Mouse (Mus musculus) liver, embryonic 15.5 days (tissue): Measurements from ENCODE around the gene Usp47. TPM values are rescaled to one million over a fixed set of nuclear protein-coding genes. Genes with fewer than 3 reads are reported as not detected.

Experiments
- ATAC-seq: fragments of 200-750 bp; cut with Nextera tagmentation; 2 replicates; pipeline ENCODE4 v1.8.0; 2017; ENCODE audit warnings: moderate number of reproducible peaks, mild to moderate bottlenecking, moderate library complexity; ENCODE audit not compliant: insufficient read depth
- H3K27ac ChIP-seq: fragments of 300-500 bp; sonication (generic); replicated peaks from 2 replicates; pipeline ENCODE4 v1.5.1; 2015; ENCODE audit warnings: mild to moderate bottlenecking, inconsistent platforms
- H3K27me3 ChIP-seq: fragments of 300-500 bp; sonication (generic); 2 replicates; pipeline ENCODE4 v1.6.1; 2015; ENCODE audit warnings: mild to moderate bottlenecking, inconsistent platforms
- H3K36me3 ChIP-seq: fragments of 300-500 bp; sonication (generic); replicated peaks from 2 replicates; pipeline ENCODE4 v1.6.1; 2015; ENCODE audit warnings: moderate library complexity, mild to moderate bottlenecking, inconsistent platforms
- H3K4me1 ChIP-seq: fragments of 300-500 bp; sonication (generic); replicated peaks from 2 replicates; pipeline ENCODE4 v1.6.1; 2015; ENCODE audit warnings: inconsistent platforms
- H3K4me2 ChIP-seq: fragments of 300-500 bp; sonication (generic); 2 replicates; pipeline ENCODE4 v1.6.1; 2015; ENCODE audit warnings: moderate library complexity, mild to moderate bottlenecking, inconsistent platforms
- H3K4me3 ChIP-seq: fragments of 300-500 bp; sonication (generic); replicated peaks from 2 replicates; pipeline ENCODE4 v1.5.1; 2015; ENCODE audit warnings: mild to moderate bottlenecking, inconsistent platforms
- H3K9ac ChIP-seq: fragments of 300-500 bp; sonication (generic); 2 replicates; pipeline ENCODE4 v1.6.1; 2015; ENCODE audit warnings: moderate library complexity, mild to moderate bottlenecking, inconsistent platforms
- H3K9me3 ChIP-seq: fragments of 300-500 bp; sonication (generic); replicated peaks from 2 replicates; pipeline ENCODE4 v1.6.1; 2016; ENCODE audit warnings: inconsistent platforms
- WGBS: fragments of 180-500 bp; shearing (Covaris S2); methylation state at CpG from one replicate; pipeline ENCODE4 v1.1.7; 2015; ENCODE audit warnings: mixed read lengths; ENCODE audit not compliant: insufficient replicate concordance; 5-methylcytosine and 5-hydroxymethylcytosine counted together
- polyA plus RNA-seq: library from polyadenylated mRNA; unstranded; fragments of >200 nt; fragmentation: Nextera tagmentation; extraction: Ambion mirVana; gene quantifications from 2 replicates; pipeline ENCODE4 v1.2.1, GENCODE M21; 2015

Gene Usp47
- polyA plus RNA-seq, 1 experiment from 2014 or later: 17.5 TPM

DNA sequence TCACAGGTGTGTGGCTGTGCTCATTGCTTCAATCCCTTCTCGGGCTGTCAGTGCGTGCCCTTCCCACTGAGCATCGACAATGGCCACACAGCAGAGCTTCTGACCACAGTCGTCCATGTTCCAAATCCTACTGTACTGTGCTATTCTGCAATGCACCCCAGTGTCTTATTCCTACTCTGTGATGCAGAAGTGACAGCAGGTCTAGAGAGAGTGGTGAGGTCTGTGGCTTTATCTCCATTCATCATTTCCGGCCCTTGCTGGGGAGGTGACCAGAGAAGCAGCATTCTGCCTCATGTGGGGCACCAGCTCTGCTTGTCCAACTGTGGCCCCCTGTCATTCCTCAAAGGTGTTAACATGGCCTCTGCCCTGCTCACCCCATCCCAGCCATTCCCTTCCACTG, 113.2 kb downstream of the Usp47 start:
- no peak for ATAC-seq
- H3K27me3 ChIP-seq: no peaks in the 10 kb centered on the region
- no peak overlapping the region for H3K4me3 ChIP-seq
- H3K9me3 ChIP-seq: no peaks in the 10 kb centered on the region
- H3K4me2 ChIP-seq: no peak overlapping the region
- H3K36me3 ChIP-seq: no peaks in the 10 kb centered on the region
- no peaks in the 10 kb centered on the region for H3K4me1 ChIP-seq
- 60% methylated on average over 5 of the region's 5 CpGs for WGBS
- no peak overlapping the region for H3K9ac ChIP-seq
- H3K27ac ChIP-seq: no peak overlapping the region

DNA sequence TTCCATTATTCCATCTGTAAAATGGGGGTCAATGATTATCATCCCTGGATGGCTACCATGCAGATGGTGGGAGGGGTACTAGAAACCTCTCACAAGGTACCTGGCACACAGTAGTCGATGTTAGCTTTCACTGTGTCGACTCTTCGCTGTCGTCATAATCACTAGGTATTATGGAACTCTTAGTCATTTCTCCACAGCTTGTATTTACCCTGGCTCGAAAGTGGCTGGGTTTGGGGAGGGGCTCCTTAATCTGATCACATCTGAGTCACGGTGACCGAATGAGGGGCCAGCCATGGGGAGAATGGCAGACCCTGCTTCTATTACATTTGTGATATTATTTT, 114.8 kb downstream of the Usp47 start:
- 0 out of 2 replicates have a peak, but pooled peaks cover 2% of the 10 kb centered on the region for H3K4me1 ChIP-seq
- H3K4me3 ChIP-seq: no peak overlapping the region
- 63% methylated on average over 7 of the region's 7 CpGs for WGBS
- no peaks in the 10 kb centered on the region for H3K27me3 ChIP-seq
- H3K9ac ChIP-seq: no peak overlapping the region
- H3K9me3 ChIP-seq: no peaks in the 10 kb centered on the region
- ATAC-seq: no peak
- no peaks in the 10 kb centered on the region for H3K36me3 ChIP-seq
- no peak overlapping the region for H3K27ac ChIP-seq
- H3K4me2 ChIP-seq: no peak overlapping the region

DNA sequence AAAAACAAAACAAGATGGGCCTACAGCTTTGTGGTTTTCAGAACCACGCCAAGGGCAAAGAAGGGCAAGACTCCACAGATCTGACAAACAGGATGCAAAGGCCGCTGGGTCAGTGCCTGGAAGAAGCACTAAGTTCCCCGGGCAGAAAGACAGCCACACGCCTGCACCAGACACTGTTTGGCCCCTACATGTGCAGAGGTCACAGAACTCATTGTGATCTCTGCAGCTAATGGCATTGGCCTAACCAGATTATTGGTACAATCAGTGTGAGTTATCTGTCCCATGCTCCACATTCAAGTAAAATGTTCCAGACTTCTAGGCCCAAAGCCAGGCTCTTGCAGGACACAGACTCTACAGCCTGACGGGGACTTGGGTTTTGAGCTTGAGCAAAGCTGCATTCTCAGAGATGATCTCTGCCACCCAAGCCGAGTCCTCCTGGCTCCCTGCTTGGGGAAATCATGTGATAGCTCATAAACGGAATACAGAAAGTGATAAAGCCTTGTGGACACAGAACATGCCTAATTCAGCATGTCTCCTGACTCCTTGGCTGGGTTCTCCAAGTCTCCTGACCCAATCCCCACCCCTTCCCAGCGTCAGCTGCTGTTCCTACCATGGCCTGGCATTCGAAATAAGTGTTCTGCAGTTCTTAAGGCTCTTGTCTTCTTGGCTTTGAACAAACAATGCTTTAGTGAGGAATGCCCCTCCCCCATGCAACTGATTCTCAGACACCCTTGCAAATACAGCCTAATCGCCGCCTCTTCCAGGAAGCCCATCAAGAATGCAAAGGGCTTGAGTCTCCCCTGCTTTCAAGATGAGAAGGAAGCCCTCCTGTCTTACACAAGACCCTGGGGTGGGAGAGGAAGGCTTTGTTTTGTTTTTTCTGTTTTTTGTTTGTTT, 115.5 kb downstream of the Usp47 start:
- Histone ChIP-seq H3K9ac (no peak overlapping the region), H3K9me3 (no peaks in the 10 kb centered on the region), H3K4me3 (no peak overlapping the region), H3K4me2 (no peak overlapping the region), H3K4me1 (0 out of 2 replicates have a peak, but pooled peaks cover 5% of the 10 kb centered on the region), H3K36me3 (no peaks in the 10 kb centered on the region), H3K27ac (no peak overlapping the region), H3K27me3 (no peaks in the 10 kb centered on the region)
- WGBS: 51% methylated on average over 11 of the region's 11 CpGs
- no peak for ATAC-seq

DNA sequence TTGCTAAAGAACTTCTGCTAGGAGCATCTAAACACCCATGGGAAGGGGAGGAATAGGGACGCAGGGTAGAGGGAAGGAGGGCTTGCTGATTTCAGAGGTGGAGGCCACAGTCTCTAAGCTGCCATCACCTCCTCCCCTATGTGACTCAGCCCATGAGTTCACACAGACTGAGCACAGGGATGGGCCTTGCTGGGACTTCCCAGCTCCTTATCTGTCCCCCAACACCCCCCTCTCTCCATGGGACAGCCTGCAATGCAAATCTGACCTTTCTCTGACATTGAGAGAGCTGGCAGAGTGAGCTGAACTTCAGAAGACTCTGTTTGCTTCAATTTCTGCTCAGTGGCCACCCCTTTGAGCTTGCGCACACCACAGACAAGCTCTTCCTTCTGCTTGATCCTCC, 117.4 kb downstream of the Usp47 start:
- Histone ChIP-seq H3K27me3 (no peaks in the 10 kb centered on the region), H3K4me3 (no peak overlapping the region), H3K36me3 (no peaks in the 10 kb centered on the region), H3K9ac (no peak overlapping the region), H3K4me1 (0 out of 2 replicates have a peak, but pooled peaks cover 5% of the 10 kb centered on the region), H3K9me3 (no peaks in the 10 kb centered on the region), H3K27ac (no peak overlapping the region), H3K4me2 (no peak overlapping the region)
- no peak for ATAC-seq
- WGBS: 74% methylated on average over 2 of the region's 2 CpGs

DNA sequence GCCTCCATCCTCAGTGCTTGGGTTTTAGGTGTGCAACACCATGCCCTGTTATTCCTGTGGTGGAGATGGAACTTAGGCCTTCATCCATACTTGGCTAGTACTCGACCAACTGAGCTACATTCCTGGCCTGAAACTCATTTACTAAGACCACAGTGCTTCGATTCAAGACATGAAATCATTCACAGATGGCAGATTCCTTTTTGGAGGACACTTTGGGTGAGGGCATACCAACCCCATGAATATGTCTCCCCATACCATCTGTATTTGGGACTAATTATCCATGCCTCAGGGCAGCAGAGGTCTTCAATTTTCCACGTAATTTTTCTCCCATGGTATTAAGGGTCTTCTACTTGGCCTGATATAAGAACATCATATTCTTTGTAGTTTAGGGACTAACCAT, 119.3 kb downstream of the Usp47 start:
- Histone ChIP-seq H3K4me1 (0 out of 2 replicates have a peak, but pooled peaks cover 5% of the 10 kb centered on the region), H3K4me2 (no peak overlapping the region), H3K9ac (no peak overlapping the region), H3K27me3 (no peaks in the 10 kb centered on the region), H3K9me3 (no peaks in the 10 kb centered on the region), H3K27ac (no peak overlapping the region), H3K4me3 (no peak overlapping the region), H3K36me3 (no peaks in the 10 kb centered on the region)
- 46% methylated on average over 3 of the region's 3 CpGs for WGBS
- ATAC-seq: no peak

DNA sequence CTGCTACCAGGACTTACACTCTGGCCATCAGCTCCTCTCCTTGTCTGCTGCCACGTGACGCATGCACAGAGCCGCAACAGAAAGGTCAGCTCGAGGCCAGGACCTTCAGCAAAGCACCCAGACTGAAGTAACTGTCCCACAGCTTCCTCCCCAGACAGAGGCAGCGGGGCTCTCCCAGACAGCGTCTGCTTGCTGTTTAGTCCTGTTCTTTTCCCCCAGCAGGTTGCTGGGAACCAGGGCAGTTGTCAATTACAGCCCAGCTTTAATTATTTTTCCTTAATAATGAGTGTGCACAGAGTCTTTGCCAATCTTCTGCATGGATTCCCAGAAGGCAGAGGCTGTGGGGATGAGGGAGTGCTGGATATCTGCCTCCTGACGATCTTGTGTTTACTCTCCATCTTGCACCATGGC, 119.8 kb downstream of the Usp47 start:
- ATAC-seq: no peak
- Histone ChIP-seq H3K9ac (no peak overlapping the region), H3K27me3 (no peaks in the 10 kb centered on the region), H3K4me1 (0 out of 2 replicates have a peak, but pooled peaks cover 5% of the 10 kb centered on the region), H3K4me2 (no peak overlapping the region), H3K27ac (no peak overlapping the region), H3K4me3 (no peak overlapping the region), H3K36me3 (no peaks in the 10 kb centered on the region), H3K9me3 (no peaks in the 10 kb centered on the region)
- 53% methylated on average over 7 of the region's 7 CpGs for WGBS

DNA sequence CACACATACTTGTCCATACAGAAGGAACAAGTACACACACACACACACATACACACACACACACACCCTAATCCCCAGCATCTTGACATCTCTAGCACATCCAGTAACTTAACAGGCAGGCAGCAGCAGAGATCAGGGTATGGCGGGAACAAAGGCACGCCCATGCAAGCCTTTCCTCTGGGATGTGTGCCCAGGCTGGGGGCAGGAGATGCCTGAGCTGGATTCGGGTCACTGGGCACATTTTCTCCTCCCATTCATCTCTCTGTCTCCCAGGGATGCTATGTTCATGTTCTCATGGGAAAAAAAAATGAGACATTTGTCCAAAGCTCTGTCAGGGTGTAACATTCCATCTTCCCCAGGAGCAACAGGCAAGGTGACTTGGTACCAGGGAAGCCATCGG, 120.7 kb downstream of the Usp47 start:
- no peak for ATAC-seq
- Histone ChIP-seq H3K27ac (no peak overlapping the region), H3K4me2 (no peak overlapping the region), H3K9ac (no peak overlapping the region), H3K9me3 (no peaks in the 10 kb centered on the region), H3K27me3 (no peaks in the 10 kb centered on the region), H3K36me3 (no peaks in the 10 kb centered on the region), H3K4me1 (0 out of 2 replicates have a peak, but pooled peaks cover 5% of the 10 kb centered on the region), H3K4me3 (no peak overlapping the region)
- 57% methylated on average over 4 of the region's 4 CpGs for WGBS

DNA sequence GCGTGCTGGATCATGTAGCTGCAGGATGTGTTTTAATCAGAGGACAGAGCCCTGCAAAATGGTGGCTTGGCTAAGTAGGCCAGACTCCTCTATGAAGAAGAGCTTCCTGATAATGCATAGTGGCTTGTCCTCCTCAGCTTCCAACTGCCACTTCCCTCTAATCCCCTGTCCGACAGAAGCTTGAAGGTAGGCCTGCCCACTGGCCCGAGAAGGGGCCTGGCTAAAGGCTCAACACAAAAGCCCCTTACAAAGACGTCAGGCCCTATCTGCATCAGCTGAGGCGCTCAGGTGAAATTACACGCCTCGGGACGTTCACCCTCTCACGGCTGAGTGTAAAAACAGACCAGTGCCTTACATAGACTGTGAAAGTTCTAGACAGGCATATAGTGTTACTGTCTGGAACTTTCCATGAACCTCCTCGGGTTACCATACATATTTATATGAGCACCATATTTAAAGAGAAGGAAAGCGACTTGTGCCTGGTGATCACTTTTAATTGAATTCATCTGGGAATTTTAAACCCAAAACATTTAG, 121.4 kb downstream of the Usp47 start:
- Histone ChIP-seq H3K27me3 (no peaks in the 10 kb centered on the region), H3K9me3 (no peaks in the 10 kb centered on the region), H3K36me3 (no peaks in the 10 kb centered on the region), H3K4me2 (no peak overlapping the region), H3K27ac (no peak overlapping the region), H3K9ac (no peak overlapping the region), H3K4me3 (no peak overlapping the region), H3K4me1 (0 out of 2 replicates have a peak, but pooled peaks cover 5% of the 10 kb centered on the region)
- ATAC-seq: no peak
- 66% methylated on average over 11 of the region's 11 CpGs for WGBS

DNA sequence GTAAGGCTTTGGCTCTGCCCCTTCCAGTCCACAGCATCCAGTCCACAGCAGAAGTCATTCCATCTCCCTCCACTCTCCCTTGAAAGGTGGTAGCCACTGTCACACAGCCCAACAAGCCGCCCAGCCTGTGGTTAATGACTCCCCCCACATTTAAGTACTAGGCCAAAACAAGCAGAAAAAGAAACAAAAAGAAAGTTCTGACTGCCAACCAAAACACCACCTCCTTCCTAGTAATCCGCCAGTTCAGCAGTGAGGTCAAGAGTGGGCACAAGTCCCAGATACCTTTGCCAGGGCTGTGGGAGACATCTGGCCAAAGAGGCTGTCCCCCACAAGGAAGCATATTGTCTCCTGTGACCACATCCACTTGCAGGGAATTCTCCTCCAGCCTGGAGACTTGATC, 124.7 kb downstream of the Usp47 start:
- no peaks in the 10 kb centered on the region for H3K9me3 ChIP-seq
- 54% methylated on average over 2 of the region's 2 CpGs for WGBS
- no peaks in the 10 kb centered on the region for H3K27me3 ChIP-seq
- H3K4me2 ChIP-seq: no peak overlapping the region
- ATAC-seq: no peak
- no peaks in the 10 kb centered on the region for H3K36me3 ChIP-seq
- no peak overlapping the region for H3K4me3 ChIP-seq
- no peak overlapping the region for H3K9ac ChIP-seq
- no peak overlapping the region for H3K27ac ChIP-seq
- H3K4me1 ChIP-seq: 0 out of 2 replicates have a peak, but pooled peaks cover 5% of the 10 kb centered on the region

DNA sequence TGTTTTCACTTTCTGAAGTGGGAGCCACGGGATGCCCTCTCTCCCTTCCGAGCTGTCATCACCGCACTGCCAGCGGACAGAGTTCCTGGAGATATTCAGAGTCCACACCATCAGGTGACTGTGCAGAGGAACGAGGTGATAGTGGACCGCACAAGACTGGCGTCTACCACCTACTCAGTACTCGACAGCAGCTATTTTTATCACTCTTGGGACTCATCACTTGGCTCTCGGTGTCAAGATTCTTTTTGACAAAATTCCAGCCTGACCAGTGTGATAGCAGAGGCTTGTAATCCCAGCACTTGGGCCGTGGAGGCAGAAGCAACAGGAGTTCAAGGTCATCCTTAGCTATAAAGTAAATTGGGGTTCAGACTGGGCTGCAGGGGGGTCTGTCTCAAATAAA, 125.8 kb downstream of the Usp47 start:
- no peaks in the 10 kb centered on the region for H3K27me3 ChIP-seq
- H3K9ac ChIP-seq: no peak overlapping the region
- no peak for ATAC-seq
- no peak overlapping the region for H3K4me3 ChIP-seq
- H3K4me1 ChIP-seq: no peaks in the 10 kb centered on the region
- H3K27ac ChIP-seq: no peak overlapping the region
- no peaks in the 10 kb centered on the region for H3K36me3 ChIP-seq
- no peak overlapping the region for H3K4me2 ChIP-seq
- H3K9me3 ChIP-seq: no peaks in the 10 kb centered on the region
- 66% methylated on average over 10 of the region's 10 CpGs for WGBS

DNA sequence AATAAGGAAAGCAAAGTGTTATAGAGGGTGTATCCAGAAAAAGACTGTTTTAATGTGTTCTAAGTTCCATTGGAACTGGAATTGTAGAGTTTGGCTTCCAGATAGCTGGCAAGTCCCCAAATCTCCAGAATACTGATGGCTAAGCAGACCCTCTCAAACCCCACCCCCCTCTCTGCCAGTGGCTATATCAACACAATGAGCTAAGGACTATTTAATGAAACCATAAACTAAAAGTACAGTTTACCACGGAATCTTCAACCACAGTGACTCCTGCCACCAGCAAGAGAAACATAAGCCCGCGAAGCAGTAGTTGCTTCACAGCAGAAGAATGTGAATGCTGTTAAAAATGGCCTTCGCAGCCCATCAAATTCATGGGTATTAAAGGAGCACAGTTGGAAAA, 131.1 kb downstream of the Usp47 start:
- no peaks in the 10 kb centered on the region for H3K9me3 ChIP-seq
- H3K9ac ChIP-seq: no peak overlapping the region
- H3K4me1 ChIP-seq: no peaks in the 10 kb centered on the region
- H3K27me3 ChIP-seq: peaks cover 28% of the 10 kb centered on the region
- no peak for ATAC-seq
- H3K4me2 ChIP-seq: no peak overlapping the region
- 57% methylated on average over 4 of the region's 4 CpGs for WGBS
- no peaks in the 10 kb centered on the region for H3K36me3 ChIP-seq
- no peak overlapping the region for H3K4me3 ChIP-seq
- no peak overlapping the region for H3K27ac ChIP-seq
